Mouse (Mus musculus) liver, postnatal 0 days (tissue): ENCODE measurements at regions not wholly inside any gene's neighbourhood (a gene's known extent, or its start where the extent isn't known, plus 50 kb on each side); places are given as distances from the start of the nearest gene placed in this dataset.

Source experiments
- CTCF ChIP-seq: sonication (generic); IDR thresholded peaks from 2 replicates; pipeline ENCODE4 v1.5.1; 2016; ENCODE audit warnings: antibody characterized with exemption, low read depth
- EP300 ChIP-seq: IDR thresholded peaks from 2 replicates; pipeline ENCODE4 v1.6.1; 2016; ENCODE audit warnings: antibody characterized with exemption, low read depth, mild to moderate bottlenecking

GRCm38 (mm10) chr8:128113116-128113515, 245.3 kb upstream of the Nrp1 start:
- no peak for TF ChIP-seq CTCF
- TF ChIP-seq EP300 = no peak
